Mouse (Mus musculus): ENCODE data around the gene Dap.

Dap gene

GRCm38 (mm10) chr15:31237898-31238297 lies 13.8 kb downstream of the Dap start:
- DNase-seq (ENCODE audit: low spot score) = no peak

- no peak for DNase-seq (ENCODE audit: low spot score)
These were observed 14.5 kb downstream of the Dap start for GRCm38 (mm10) chr15:31238611-31239010.

- DNase-seq (ENCODE audit: low spot score) = no peak
These were observed 15.6 kb downstream of the Dap start for GRCm38 (mm10) chr15:31239713-31240112.

- DNase-seq (ENCODE audit: low spot score) = no peak
These were observed 16.1 kb downstream of the Dap start for GRCm38 (mm10) chr15:31240181-31240580.

GRCm38 (mm10) chr15:31243260-31243659 lies 19.1 kb downstream of the Dap start:
- no peak for DNase-seq (ENCODE audit: low spot score)

- DNase-seq (ENCODE audit: low spot score) = no peak
These were observed 20.8 kb downstream of the Dap start for GRCm38 (mm10) chr15:31244696-31245445.

- DNase-seq (ENCODE audit: low spot score) = no peak
These were observed 21.8 kb downstream of the Dap start for GRCm38 (mm10) chr15:31245934-31246333.

- no peak for DNase-seq (ENCODE audit: low spot score)
These were observed 22.9 kb downstream of the Dap start for GRCm38 (mm10) chr15:31247035-31247434.

GRCm38 (mm10) chr15:31248882-31249281 lies 24.8 kb downstream of the Dap start:
- DNase-seq (ENCODE audit: low spot score) = no peak

- no peak for DNase-seq (ENCODE audit: low spot score)
These were observed 25.9 kb downstream of the Dap start for GRCm38 (mm10) chr15:31250027-31250426.

GRCm38 (mm10) chr15:31250676-31251075 lies 26.6 kb downstream of the Dap start:
- DNase-seq (ENCODE audit: low spot score) = no peak

- no peak for DNase-seq (ENCODE audit: low spot score)
These were observed 27.1 kb downstream of the Dap start for GRCm38 (mm10) chr15:31251189-31251588.

GRCm38 (mm10) chr15:31252590-31253311 lies 28.6 kb downstream of the Dap start:
- DNase-seq (ENCODE audit: low spot score) = no peak

- DNase-seq (ENCODE audit: low spot score) = no peak
These were observed 29.3 kb downstream of the Dap start for GRCm38 (mm10) chr15:31253380-31253779.

GRCm38 (mm10) chr15:31253963-31254362 lies 29.8 kb downstream of the Dap start:
- DNase-seq (ENCODE audit: low spot score) = no peak

GRCm38 (mm10) chr15:31254939-31255535 lies 30.9 kb downstream of the Dap start:
- no peak for DNase-seq (ENCODE audit: low spot score)

- no peak for DNase-seq (ENCODE audit: low spot score)
These were observed 31.6 kb downstream of the Dap start for GRCm38 (mm10) chr15:31255762-31256161.

- DNase-seq (ENCODE audit: low spot score) = no peak
These were observed 33.2 kb downstream of the Dap start for GRCm38 (mm10) chr15:31257329-31257728.

GRCm38 (mm10) chr15:31258029-31258692 lies 34.0 kb downstream of the Dap start:
- DNase-seq (ENCODE audit: low spot score) = no peak

- no peak for DNase-seq (ENCODE audit: low spot score)
These were observed 34.8 kb downstream of the Dap start for GRCm38 (mm10) chr15:31258693-31259439.

GRCm38 (mm10) chr15:31261094-31261493 lies 37.0 kb downstream of the Dap start:
- DNase-seq (ENCODE audit: low spot score) = no peak

GRCm38 (mm10) chr15:31262361-31262760 lies 38.2 kb downstream of the Dap start:
- DNase-seq (ENCODE audit: low spot score) = no peak

Measured in urinary bladder, postnatal 25 days (tissue).